Mouse (Mus musculus) liver, embryonic 15.5 days (tissue): Measurements from ENCODE around the gene Gm28827. TPM values are rescaled to one million over a fixed set of nuclear protein-coding genes. Genes with fewer than 3 reads are reported as not detected.
"Not testable (repeated sequence)": the region's sequence is repeated elsewhere in the genome, so short reads cannot be mapped to it uniquely, and the experiment has no call there.

Source experiments
- ATAC-seq: fragments of 200-750 bp; cut with Nextera tagmentation; 2 replicates; pipeline ENCODE4 v1.8.0; 2017; ENCODE audit warnings: moderate number of reproducible peaks, mild to moderate bottlenecking, moderate library complexity; ENCODE audit not compliant: insufficient read depth
- H3K27ac ChIP-seq: fragments of 300-500 bp; sonication (generic); replicated peaks from 2 replicates; pipeline ENCODE4 v1.5.1; 2015; ENCODE audit warnings: mild to moderate bottlenecking, inconsistent platforms
- H3K27me3 ChIP-seq: fragments of 300-500 bp; sonication (generic); 2 replicates; pipeline ENCODE4 v1.6.1; 2015; ENCODE audit warnings: mild to moderate bottlenecking, inconsistent platforms
- H3K36me3 ChIP-seq: fragments of 300-500 bp; sonication (generic); replicated peaks from 2 replicates; pipeline ENCODE4 v1.6.1; 2015; ENCODE audit warnings: moderate library complexity, mild to moderate bottlenecking, inconsistent platforms
- H3K4me1 ChIP-seq: fragments of 300-500 bp; sonication (generic); replicated peaks from 2 replicates; pipeline ENCODE4 v1.6.1; 2015; ENCODE audit warnings: inconsistent platforms
- H3K4me2 ChIP-seq: fragments of 300-500 bp; sonication (generic); 2 replicates; pipeline ENCODE4 v1.6.1; 2015; ENCODE audit warnings: moderate library complexity, mild to moderate bottlenecking, inconsistent platforms
- H3K4me3 ChIP-seq: fragments of 300-500 bp; sonication (generic); replicated peaks from 2 replicates; pipeline ENCODE4 v1.5.1; 2015; ENCODE audit warnings: mild to moderate bottlenecking, inconsistent platforms
- H3K9ac ChIP-seq: fragments of 300-500 bp; sonication (generic); 2 replicates; pipeline ENCODE4 v1.6.1; 2015; ENCODE audit warnings: moderate library complexity, mild to moderate bottlenecking, inconsistent platforms
- H3K9me3 ChIP-seq: fragments of 300-500 bp; sonication (generic); replicated peaks from 2 replicates; pipeline ENCODE4 v1.6.1; 2016; ENCODE audit warnings: inconsistent platforms
- WGBS: fragments of 180-500 bp; shearing (Covaris S2); methylation state at CpG from one replicate; pipeline ENCODE4 v1.1.7; 2015; ENCODE audit warnings: mixed read lengths; ENCODE audit not compliant: insufficient replicate concordance; 5-methylcytosine and 5-hydroxymethylcytosine counted together
- polyA plus RNA-seq: library from polyadenylated mRNA; unstranded; fragments of >200 nt; fragmentation: Nextera tagmentation; extraction: Ambion mirVana; gene quantifications from 2 replicates; pipeline ENCODE4 v1.2.1, GENCODE M21; 2015

Gm28827 gene
- not detected in 2 replicates for polyA plus RNA-seq

GRCm38 (mm10) chrY:83030647-83031046 is at the start of gene Gm28827:
Gm28827 (plus strand) TSS chrY:83030947.
- no CpG with 5 or more reads among the region's 6 CpGs for WGBS
- not testable (repeated sequence) for H3K4me1 ChIP-seq, H3K36me3 ChIP-seq, ATAC-seq, H3K9ac ChIP-seq, H3K4me2 ChIP-seq, H3K27ac ChIP-seq, H3K4me3 ChIP-seq, H3K27me3 ChIP-seq, H3K9me3 ChIP-seq
